Mouse (Mus musculus): Measurements from ENCODE around the gene G0s2. TPM values are rescaled to one million over a fixed set of nuclear protein-coding genes. Genes with fewer than 3 reads are reported as not detected.

G0s2 gene
- polyA plus RNA-seq, 1 experiment from 2014 or later = 10.1 TPM

- Histone ChIP-seq H3K4me2 (replicated peaks; ENCODE audit: low read depth) (no peak overlapping the region), H3K9ac (ENCODE audit: low read depth, low read length) (no peak overlapping the region), H3K27ac (ENCODE audit: low read depth, low read length) (no peak overlapping the region), H3K36me3 (ENCODE audit: control insufficient read depth, insufficient read depth) (no peaks in the 10 kb centered on the region), H3K4me3 (ENCODE audit: low read depth, low read length) (no peak overlapping the region), H3K9me3 (ENCODE audit: control insufficient read depth) (no peaks in the 10 kb centered on the region), H3K27me3 (replicated peaks; ENCODE audit: control insufficient read depth, insufficient read depth, low read length) (no peaks in the 10 kb centered on the region), H3K4me1 (replicated peaks; ENCODE audit: control insufficient read depth, insufficient read depth, low read length) (no peaks in the 10 kb centered on the region; the same call in 1 of the 2 replicates)
- 68% methylated on average over 1 of the region's 1 CpGs for WGBS
- no peak for ATAC-seq
- TF ChIP-seq CTCF (IDR thresholded peaks at IDR 0.05; ENCODE audit: low read depth) = no peak
Observed at GRCm38 (mm10) chr1:193311596-193311995, 38.6 kb upstream of the G0s2 start.

- Histone ChIP-seq H3K27me3 (replicated peaks; ENCODE audit: control insufficient read depth, insufficient read depth, low read length) (no peaks in the 10 kb centered on the region), H3K4me1 (replicated peaks; ENCODE audit: control insufficient read depth, insufficient read depth, low read length) (no peaks in the 10 kb centered on the region; the same call in 1 of the 2 replicates), H3K4me3 (ENCODE audit: low read depth, low read length) (no peak overlapping the region), H3K27ac (ENCODE audit: low read depth, low read length) (no peak overlapping the region), H3K9ac (ENCODE audit: low read depth, low read length) (no peak overlapping the region), H3K9me3 (ENCODE audit: control insufficient read depth) (no peaks in the 10 kb centered on the region), H3K36me3 (ENCODE audit: control insufficient read depth, insufficient read depth) (no peaks in the 10 kb centered on the region), H3K4me2 (replicated peaks; ENCODE audit: low read depth) (no peak overlapping the region)
- no peak for TF ChIP-seq CTCF (IDR thresholded peaks at IDR 0.05; ENCODE audit: low read depth)
- ATAC-seq = no peak
- WGBS = 91% methylated on average over 3 of the region's 3 CpGs
Observed at GRCm38 (mm10) chr1:193310519-193311085, 37.6 kb upstream of the G0s2 start.

- Histone ChIP-seq H3K4me1 (replicated peaks; ENCODE audit: control insufficient read depth, insufficient read depth, low read length) (no peaks in the 10 kb centered on the region; the same call in 1 of the 2 replicates), H3K9me3 (ENCODE audit: control insufficient read depth) (no peaks in the 10 kb centered on the region), H3K36me3 (ENCODE audit: control insufficient read depth, insufficient read depth) (no peaks in the 10 kb centered on the region), H3K4me3 (ENCODE audit: low read depth, low read length) (no peak overlapping the region), H3K4me2 (replicated peaks; ENCODE audit: low read depth) (no peak overlapping the region), H3K27me3 (replicated peaks; ENCODE audit: control insufficient read depth, insufficient read depth, low read length) (no peaks in the 10 kb centered on the region), H3K27ac (ENCODE audit: low read depth, low read length) (no peak overlapping the region), H3K9ac (ENCODE audit: low read depth, low read length) (no peak overlapping the region)
- no peak for ATAC-seq
- WGBS = 77% methylated on average over 1 of the region's 1 CpGs
- no peak for TF ChIP-seq CTCF (IDR thresholded peaks at IDR 0.05; ENCODE audit: low read depth)
Observed at GRCm38 (mm10) chr1:193309785-193310518, 36.9 kb upstream of the G0s2 start.

GRCm38 (mm10) chr1:193306832-193307231 lies 33.8 kb upstream of the G0s2 start:
- Histone ChIP-seq H3K36me3 (ENCODE audit: control insufficient read depth, insufficient read depth) (no peaks in the 10 kb centered on the region), H3K4me2 (replicated peaks; ENCODE audit: low read depth) (no peak overlapping the region), H3K27me3 (replicated peaks; ENCODE audit: control insufficient read depth, insufficient read depth, low read length) (no peaks in the 10 kb centered on the region), H3K4me1 (replicated peaks; ENCODE audit: control insufficient read depth, insufficient read depth, low read length) (no peaks in the 10 kb centered on the region; the same call in 1 of the 2 replicates), H3K4me3 (ENCODE audit: low read depth, low read length) (no peak overlapping the region), H3K9me3 (ENCODE audit: control insufficient read depth) (no peaks in the 10 kb centered on the region), H3K27ac (ENCODE audit: low read depth, low read length) (no peak overlapping the region), H3K9ac (ENCODE audit: low read depth, low read length) (no peak overlapping the region)
- no peak for ATAC-seq
- TF ChIP-seq CTCF (IDR thresholded peaks at IDR 0.05; ENCODE audit: low read depth) = no peak
- WGBS = 62% methylated on average over 2 of the region's 2 CpGs

GRCm38 (mm10) chr1:193305386-193305785 lies 32.4 kb upstream of the G0s2 start:
- no peak for TF ChIP-seq CTCF (IDR thresholded peaks at IDR 0.05; ENCODE audit: low read depth)
- Histone ChIP-seq H3K4me2 (replicated peaks; ENCODE audit: low read depth) (no peak overlapping the region), H3K27me3 (replicated peaks; ENCODE audit: control insufficient read depth, insufficient read depth, low read length) (no peaks in the 10 kb centered on the region), H3K4me3 (ENCODE audit: low read depth, low read length) (no peak overlapping the region), H3K9me3 (ENCODE audit: control insufficient read depth) (no peaks in the 10 kb centered on the region), H3K9ac (ENCODE audit: low read depth, low read length) (no peak overlapping the region), H3K4me1 (replicated peaks; ENCODE audit: control insufficient read depth, insufficient read depth, low read length) (no peaks in the 10 kb centered on the region), H3K27ac (ENCODE audit: low read depth, low read length) (no peak overlapping the region), H3K36me3 (ENCODE audit: control insufficient read depth, insufficient read depth) (no peaks in the 10 kb centered on the region)
- 64% methylated on average over 7 of the region's 7 CpGs for WGBS
- ATAC-seq = no peak

- no peak for ATAC-seq
- Histone ChIP-seq H3K4me2 (replicated peaks; ENCODE audit: low read depth) (no peak overlapping the region), H3K4me1 (replicated peaks; ENCODE audit: control insufficient read depth, insufficient read depth, low read length) (no peaks in the 10 kb centered on the region), H3K36me3 (ENCODE audit: control insufficient read depth, insufficient read depth) (no peaks in the 10 kb centered on the region), H3K27ac (ENCODE audit: low read depth, low read length) (no peak overlapping the region), H3K9me3 (ENCODE audit: control insufficient read depth) (no peaks in the 10 kb centered on the region), H3K27me3 (replicated peaks; ENCODE audit: control insufficient read depth, insufficient read depth, low read length) (no peaks in the 10 kb centered on the region), H3K9ac (ENCODE audit: low read depth, low read length) (no peak overlapping the region), H3K4me3 (ENCODE audit: low read depth, low read length) (no peak overlapping the region)
- 65% methylated on average over 2 of the region's 2 CpGs for WGBS
- TF ChIP-seq CTCF (IDR thresholded peaks at IDR 0.05; ENCODE audit: low read depth) = no peak
Observed at GRCm38 (mm10) chr1:193303096-193303495, 30.1 kb upstream of the G0s2 start.

All from intestine, postnatal 0 days (tissue).